Mouse (Mus musculus) forebrain, embryonic 16.5 days (tissue): Measurements from ENCODE around the gene Trim8. TPM values are rescaled to one million over a fixed set of nuclear protein-coding genes. Genes with fewer than 3 reads are reported as not detected.

Experiments
- ATAC-seq: fragments of 200-750 bp; cut with Nextera tagmentation; 2 replicates; pipeline ENCODE4 v1.8.0; 2017; ENCODE audit warnings: mild to moderate bottlenecking, moderate library complexity
- H3K27ac ChIP-seq: fragments of 300-500 bp; sonication (generic); 2 replicates; pipeline ENCODE4 v1.5.1; 2014; ENCODE audit warnings: low read length, control low read depth
- H3K27me3 ChIP-seq: fragments of 300-500 bp; sonication (generic); replicated peaks from 2 replicates; pipeline ENCODE4 v1.6.1; 2014; ENCODE audit warnings: low read length; ENCODE audit not compliant: control insufficient read depth, insufficient read depth
- H3K36me3 ChIP-seq: fragments of 300-500 bp; sonication (generic); 2 replicates; pipeline ENCODE4 v1.6.1; 2014; ENCODE audit not compliant: control insufficient read depth, insufficient read depth
- H3K4me1 ChIP-seq: fragments of 300-500 bp; sonication (generic); replicated peaks from 2 replicates; pipeline ENCODE4 v1.6.1; 2014; ENCODE audit warnings: low read length; ENCODE audit not compliant: control insufficient read depth, insufficient read depth
- H3K4me2 ChIP-seq: fragments of 300-500 bp; sonication (generic); 2 replicates; pipeline ENCODE4 v1.6.1; 2014; ENCODE audit warnings: mild to moderate bottlenecking, low read length, control low read depth
- H3K4me3 ChIP-seq: fragments of 300-500 bp; sonication (generic); replicated peaks from 2 replicates; pipeline ENCODE4 v1.5.1; 2014; ENCODE audit warnings: mild to moderate bottlenecking, low read length, control low read depth
- H3K9ac ChIP-seq: fragments of 300-500 bp; sonication (generic); replicated peaks from 2 replicates; pipeline ENCODE4 v1.6.1; 2014; ENCODE audit warnings: low read depth, low read length, control low read depth
- H3K9me3 ChIP-seq: fragments of 300-500 bp; sonication (generic); 2 replicates; pipeline ENCODE4 v1.6.1; 2016; ENCODE audit warnings: low read length; ENCODE audit not compliant: control insufficient read depth
- WGBS: fragments of 180-500 bp; shearing (Covaris S2); extraction: QIAGEN DNeasy Blood & Tissue Kit; methylation state at CpG from one replicate; pipeline ENCODE4 v1.1.7; 2014; 5-methylcytosine and 5-hydroxymethylcytosine counted together
- polyA plus RNA-seq: library from polyadenylated mRNA; unstranded; fragments of >200 nt; fragmentation: Nextera tagmentation; extraction: Ambion mirVana; gene quantifications from 2 replicates; pipeline ENCODE4 v1.2.1, GENCODE M21; 2015

The Trim8 gene
- polyA plus RNA-seq, 1 experiment from 2014 or later, result 27.7 TPM

GRCm38 (mm10) chr19:46548110-46548509, 46.6 kb downstream of the Trim8 start:
- Histone ChIP-seq H3K4me3 (no peak overlapping the region), H3K4me1 (peaks cover 7% of the 10 kb centered on the region), H3K36me3 (peaks cover 17% of the 10 kb centered on the region), H3K27ac (peak overlapping the region; percentile 67), H3K4me2 (no peak overlapping the region), H3K27me3 (no peaks in the 10 kb centered on the region), H3K9me3 (no peaks in the 10 kb centered on the region), H3K9ac (no peak overlapping the region)
- ATAC-seq, result peak; percentile 68; the same call in 1 of the 2 replicates
- WGBS, result 37% methylated on average over 10 of the region's 10 CpGs

- Histone ChIP-seq H3K4me2 (no peak overlapping the region), H3K36me3 (peaks cover 16% of the 10 kb centered on the region), H3K4me1 (peaks cover 12% of the 10 kb centered on the region), H3K9ac (no peak overlapping the region), H3K9me3 (no peaks in the 10 kb centered on the region), H3K27me3 (no peaks in the 10 kb centered on the region), H3K27ac (no peak overlapping the region), H3K4me3 (no peak overlapping the region)
- ATAC-seq, result no peak
- WGBS, result 96% methylated on average over 4 of the region's 4 CpGs
Measured at GRCm38 (mm10) chr19:46550385-46550784, 48.9 kb downstream of the Trim8 start.

GRCm38 (mm10) chr19:46552496-46552895, 51.0 kb downstream of the Trim8 start:
- ATAC-seq, result no peak
- Histone ChIP-seq H3K27me3 (no peaks in the 10 kb centered on the region), H3K4me1 (peaks cover 10% of the 10 kb centered on the region), H3K9me3 (no peaks in the 10 kb centered on the region), H3K4me3 (no peak overlapping the region), H3K27ac (no peak overlapping the region), H3K36me3 (peaks cover 21% of the 10 kb centered on the region), H3K9ac (no peak overlapping the region), H3K4me2 (no peak overlapping the region)
- WGBS, result 98% methylated on average over 2 of the region's 4 CpGs

GRCm38 (mm10) chr19:46553541-46553955, 52.0 kb downstream of the Trim8 start:
- Histone ChIP-seq H3K4me1 (peaks cover 6% of the 10 kb centered on the region; the same call in 1 of the 2 replicates), H3K36me3 (peaks cover 21% of the 10 kb centered on the region), H3K4me2 (no peak overlapping the region), H3K4me3 (no peak overlapping the region), H3K9me3 (no peaks in the 10 kb centered on the region), H3K27me3 (no peaks in the 10 kb centered on the region), H3K9ac (no peak overlapping the region), H3K27ac (peak overlapping the region; percentile 33; the same call in 1 of the 2 replicates)
- 52% methylated on average over 11 of the region's 11 CpGs for WGBS
- peak; percentile 93 for ATAC-seq

- Histone ChIP-seq H3K4me1 (peaks cover 9% of the 10 kb centered on the region), H3K4me2 (no peak overlapping the region), H3K27me3 (no peaks in the 10 kb centered on the region), H3K36me3 (peaks cover 5% of the 10 kb centered on the region; the same call in 1 of the 2 replicates), H3K9ac (no peak overlapping the region), H3K9me3 (no peaks in the 10 kb centered on the region), H3K4me3 (no peak overlapping the region), H3K27ac (no peak overlapping the region)
- ATAC-seq, result no peak
- 84% methylated on average over 8 of the region's 8 CpGs for WGBS
Measured at GRCm38 (mm10) chr19:46558009-46558408, 56.5 kb downstream of the Trim8 start.

- no peak for ATAC-seq
- H3K36me3 ChIP-seq, result peaks cover 5% of the 10 kb centered on the region; the same call in 1 of the 2 replicates
- H3K27ac ChIP-seq, result no peak overlapping the region
- H3K9ac ChIP-seq, result no peak overlapping the region
- H3K4me2 ChIP-seq, result no peak overlapping the region
- H3K27me3 ChIP-seq, result no peaks in the 10 kb centered on the region
- H3K9me3 ChIP-seq, result no peaks in the 10 kb centered on the region
- H3K4me1 ChIP-seq, result peaks cover 4% of the 10 kb centered on the region
- no peak overlapping the region for H3K4me3 ChIP-seq
- 77% methylated on average over 12 of the region's 12 CpGs for WGBS
Measured at GRCm38 (mm10) chr19:46558631-46559030, 57.1 kb downstream of the Trim8 start.

GRCm38 (mm10) chr19:46562132-46562531, 60.6 kb downstream of the Trim8 start:
- 22% methylated on average over 1 of the region's 1 CpGs for WGBS
- Histone ChIP-seq H3K9me3 (no peaks in the 10 kb centered on the region), H3K27me3 (no peaks in the 10 kb centered on the region), H3K4me1 (peaks cover 4% of the 10 kb centered on the region), H3K4me2 (no peak overlapping the region), H3K9ac (no peak overlapping the region), H3K36me3 (no peaks in the 10 kb centered on the region), H3K4me3 (no peak overlapping the region), H3K27ac (peak overlapping the region; percentile 30; the same call in 1 of the 2 replicates)
- peak; percentile 59; the same call in 1 of the 2 replicates for ATAC-seq

GRCm38 (mm10) chr19:46562581-46563515, 61.3 kb downstream of the Trim8 start:
- Histone ChIP-seq H3K27ac (no peak overlapping the region), H3K27me3 (no peaks in the 10 kb centered on the region), H3K4me3 (no peak overlapping the region), H3K9me3 (no peaks in the 10 kb centered on the region), H3K9ac (no peak overlapping the region), H3K4me1 (peaks cover 4% of the 10 kb centered on the region), H3K36me3 (no peaks in the 10 kb centered on the region), H3K4me2 (no peak overlapping the region)
- ATAC-seq, result no peak
- whole genome bisulfite sequencing, result 87% methylated on average over 14 of the region's 14 CpGs

- Histone ChIP-seq H3K9me3 (no peaks in the 10 kb centered on the region), H3K36me3 (no peaks in the 10 kb centered on the region), H3K9ac (no peak overlapping the region), H3K4me3 (no peak overlapping the region), H3K4me2 (no peak overlapping the region), H3K27me3 (no peaks in the 10 kb centered on the region), H3K27ac (no peak overlapping the region), H3K4me1 (peaks cover 4% of the 10 kb centered on the region)
- 85% methylated on average over 4 of the region's 4 CpGs for WGBS
- ATAC-seq, result no peak
Measured at GRCm38 (mm10) chr19:46563603-46564002, 62.1 kb downstream of the Trim8 start.
